Mouse (Mus musculus) liver (tissue): Measurements from ENCODE around the gene Tac2.
A peak's percentile ranks its signal among the peaks of the same experiment; 100 is the strongest.

Experiments
- DNase-seq: peaks from one replicate; pipeline ENCODE4 v3.0.0-alpha.2; 2020; ENCODE audit warnings: mixed read lengths

Gene Tac2

DNA sequence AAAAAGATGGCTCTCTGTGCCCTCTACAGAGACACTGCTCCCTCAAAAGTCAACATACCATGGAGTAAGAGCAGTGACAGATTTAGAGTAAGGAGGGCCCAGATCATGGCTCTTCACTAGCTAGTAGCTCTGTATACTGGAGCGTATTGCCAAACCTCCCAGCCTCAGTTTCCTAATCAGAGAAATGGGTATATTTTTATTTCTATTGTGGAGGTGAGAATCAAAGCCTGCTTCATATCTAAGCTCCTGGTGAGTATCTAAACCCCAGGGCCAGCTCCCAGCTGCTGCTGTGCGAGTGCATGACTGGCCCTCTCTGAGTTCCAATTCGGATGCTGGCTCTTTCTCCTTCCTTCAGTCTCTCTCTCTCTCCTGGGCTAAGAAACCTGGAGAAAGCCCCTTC lies at the start of gene Tac2:
Gene Tac2, plus strand, starts transcription at position 301 of the 400 bp plus-strand sequence.
- DNase-seq: no peak

DNA sequence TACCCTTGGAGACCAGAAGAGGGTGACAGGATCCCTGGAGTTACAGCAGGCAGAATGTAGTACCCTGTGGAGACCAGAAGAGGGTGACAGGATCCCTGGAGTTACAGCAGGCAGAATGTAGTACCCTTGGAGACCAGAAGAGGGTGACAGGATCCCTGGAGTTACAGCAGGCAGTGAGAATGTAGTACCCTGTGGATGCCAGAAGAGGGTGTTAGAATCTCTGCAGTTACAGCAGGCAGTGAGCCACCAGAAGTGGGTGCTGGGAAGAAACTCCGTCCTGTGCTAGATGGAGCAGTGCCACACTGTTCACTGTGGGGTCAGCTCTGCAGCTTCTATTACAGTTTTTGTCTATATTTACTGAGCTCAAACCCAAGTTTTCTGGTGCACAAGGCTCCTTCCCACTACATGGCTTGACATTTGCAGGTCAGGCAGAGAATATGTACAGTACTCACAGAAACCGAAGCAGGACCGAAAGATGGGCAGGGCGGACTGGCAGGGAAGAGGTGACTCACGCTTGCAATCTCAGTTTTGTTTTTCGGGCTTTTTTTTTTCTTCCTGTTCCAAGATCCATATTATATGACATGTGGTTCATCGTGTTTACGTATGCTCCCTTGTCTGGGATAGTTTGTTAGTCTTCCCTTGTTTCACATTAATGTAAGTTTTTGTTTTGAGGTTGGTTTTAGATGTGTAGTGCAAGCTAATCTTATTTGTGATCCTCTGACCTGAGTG lies 49.3 kb upstream of the Tac2 start:
- peak; percentile 76 for DNase-seq

- no peak for DNase-seq
Measured at GRCm38 (mm10) chr10:127675859-127676398, 48.3 kb upstream of the Tac2 start.

DNA sequence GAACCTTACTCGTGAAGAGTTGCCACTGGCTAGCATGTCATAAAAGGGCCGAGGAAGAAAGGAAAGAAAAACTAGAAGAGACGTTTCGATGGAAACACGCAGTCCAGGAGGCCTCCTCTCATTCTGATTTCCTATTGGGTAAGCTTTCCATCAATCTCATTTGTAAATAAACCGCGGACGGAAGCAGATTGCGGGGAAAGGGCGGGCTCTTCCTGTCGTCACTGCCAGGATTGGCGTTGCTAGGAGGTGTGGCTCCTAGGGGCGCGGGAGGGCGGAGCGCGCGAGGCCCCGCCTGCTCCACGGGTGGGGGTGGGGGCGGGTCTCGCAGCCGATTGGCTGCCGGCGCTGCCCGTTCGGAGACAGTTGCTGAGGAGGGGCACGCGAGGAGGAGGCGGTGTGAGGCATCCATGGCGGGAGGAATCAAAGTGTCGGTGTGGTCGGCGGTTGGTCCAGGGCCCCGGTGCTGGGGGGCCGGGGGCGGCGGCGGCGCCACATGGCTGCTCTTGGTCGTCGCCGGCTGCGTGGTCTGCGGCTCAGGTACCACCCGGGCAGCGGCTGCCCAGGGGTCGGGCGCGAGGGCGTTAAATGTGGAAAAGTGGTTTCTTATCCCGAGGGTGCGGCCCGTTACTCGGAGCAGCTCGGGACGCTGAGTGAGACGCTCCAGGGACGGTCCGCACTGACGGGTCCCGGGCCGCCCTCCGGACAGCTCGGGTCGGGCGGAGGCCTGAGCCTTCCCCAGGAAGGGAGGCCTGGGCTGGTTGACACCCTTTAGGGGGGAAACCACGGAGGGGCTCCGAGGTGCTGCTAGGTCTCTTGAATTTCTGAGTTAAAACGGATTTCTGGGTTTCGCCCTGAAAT lies 47.4 kb upstream of the Tac2 start:
- peak; percentile 98 for DNase-seq

DNA sequence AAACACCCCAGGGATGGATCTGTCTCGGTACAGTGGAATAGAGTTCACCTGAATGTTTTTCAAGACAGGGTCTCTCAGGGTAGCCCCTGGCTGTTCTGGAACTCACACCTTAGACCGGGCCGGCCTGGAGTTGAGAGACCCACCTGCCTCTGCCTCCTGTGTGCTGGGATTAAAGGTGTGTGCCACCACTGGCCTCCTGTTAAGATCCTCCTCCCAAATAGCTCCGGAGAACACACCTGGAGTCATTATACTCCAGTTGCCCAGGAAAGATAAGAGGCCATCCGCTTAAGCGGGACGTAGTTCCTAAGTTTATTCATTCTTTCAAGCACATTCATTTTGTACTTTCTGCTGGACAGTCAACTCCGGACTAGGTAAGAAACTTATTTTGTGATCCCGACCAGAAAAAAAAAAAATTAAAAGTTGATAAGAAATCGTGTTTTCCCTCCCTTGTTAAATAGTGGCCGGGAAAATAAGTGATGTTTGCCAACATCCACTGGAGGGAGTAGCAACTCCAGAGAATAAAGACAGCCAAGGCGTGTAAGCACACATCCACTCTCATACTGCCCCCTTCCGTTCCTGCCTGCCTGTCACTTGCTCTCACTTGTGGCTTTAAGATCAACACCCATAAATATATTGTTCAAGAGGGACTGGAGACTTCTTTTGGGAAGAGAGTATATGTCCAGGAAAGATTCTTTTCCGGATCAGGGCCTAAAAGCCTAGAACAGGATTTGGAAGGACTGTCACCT lies 46.5 kb upstream of the Tac2 start:
- peak; percentile 75 for DNase-seq

GRCm38 (mm10) chr10:127679208-127679607 lies 45.1 kb upstream of the Tac2 start:
- no peak for DNase-seq

DNA sequence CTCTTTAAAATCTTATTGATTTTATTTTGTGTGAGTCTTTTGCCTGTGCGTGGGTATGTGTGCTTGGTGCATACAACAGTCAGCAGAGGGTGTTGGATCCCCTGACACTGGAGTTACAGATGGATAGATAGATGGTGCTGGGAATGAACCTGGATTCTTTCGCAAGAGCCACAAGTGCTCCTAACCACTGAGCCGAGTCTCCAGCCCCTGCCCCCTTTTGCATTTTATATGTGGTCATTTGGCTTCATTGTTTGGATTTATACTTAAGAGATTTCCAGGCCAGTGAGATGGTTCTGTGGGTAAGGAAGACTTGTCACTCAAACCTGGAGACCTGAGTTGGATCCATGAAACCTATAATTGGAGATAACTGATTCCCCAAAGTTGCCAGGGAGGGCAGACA lies 44.4 kb upstream of the Tac2 start:
- DNase-seq: no peak

GRCm38 (mm10) chr10:127682886-127683285 lies 41.4 kb upstream of the Tac2 start:
- DNase-seq: no peak

GRCm38 (mm10) chr10:127691053-127691452 lies 33.2 kb upstream of the Tac2 start:
- DNase-seq: no peak

GRCm38 (mm10) chr10:127694636-127695035 lies 29.6 kb upstream of the Tac2 start:
- DNase-seq: no peak

- DNase-seq: no peak
Measured at GRCm38 (mm10) chr10:127695775-127696174, 28.5 kb upstream of the Tac2 start.

- no peak for DNase-seq
Measured at GRCm38 (mm10) chr10:127698966-127699365, 25.3 kb upstream of the Tac2 start.

DNA sequence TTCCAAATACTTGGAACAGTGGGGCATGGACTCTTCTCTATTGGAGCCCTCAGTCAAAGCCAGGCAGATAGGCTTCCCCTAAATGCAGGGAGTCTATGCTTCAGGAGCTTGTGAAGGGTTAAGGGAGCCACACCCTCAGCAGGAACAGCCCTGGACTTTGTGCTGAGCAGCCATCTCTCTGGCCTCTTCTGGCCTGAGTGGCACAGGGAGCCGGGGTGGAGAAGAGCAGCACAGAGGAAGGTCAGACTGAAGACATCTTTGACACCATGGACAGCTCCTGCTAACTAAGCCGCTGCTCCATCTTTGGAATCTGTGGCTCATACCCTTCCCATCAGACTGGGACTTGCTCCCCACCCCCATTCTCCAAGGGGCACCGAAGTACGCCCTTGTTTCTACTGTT lies 21.0 kb upstream of the Tac2 start:
- no peak for DNase-seq

DNA sequence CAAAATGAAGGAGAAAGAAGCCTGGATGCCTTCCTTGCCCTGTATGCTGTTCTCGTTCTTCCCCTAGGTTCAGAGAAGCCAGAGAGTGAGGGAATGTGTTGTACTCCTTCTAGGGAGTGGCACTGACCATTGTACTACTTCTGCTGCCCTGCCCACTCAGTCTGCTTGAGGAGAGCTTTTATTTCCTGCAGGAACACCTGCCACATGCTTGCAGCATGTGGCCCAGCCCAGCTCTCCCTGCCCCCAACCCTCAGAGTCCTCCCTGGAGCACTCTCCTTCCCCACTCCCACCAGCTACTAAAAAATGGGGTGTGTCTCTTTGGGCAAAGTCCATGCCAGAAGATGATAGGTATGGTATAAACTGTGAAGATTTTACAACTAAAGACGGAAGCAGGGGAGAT lies 20.0 kb upstream of the Tac2 start:
- no peak for DNase-seq

- no peak for DNase-seq
Measured at GRCm38 (mm10) chr10:127704766-127705220, 19.5 kb upstream of the Tac2 start, which contains the start of gene Myo1a. Gene Myo1a (plus strand): TSS chr10:127705170.

GRCm38 (mm10) chr10:127705783-127706182 lies 18.5 kb upstream of the Tac2 start:
- DNase-seq: no peak

- DNase-seq: no peak
Measured at GRCm38 (mm10) chr10:127707721-127708120, 16.6 kb upstream of the Tac2 start.

- DNase-seq: no peak
Measured at GRCm38 (mm10) chr10:127708850-127709370, 15.4 kb upstream of the Tac2 start.

DNA sequence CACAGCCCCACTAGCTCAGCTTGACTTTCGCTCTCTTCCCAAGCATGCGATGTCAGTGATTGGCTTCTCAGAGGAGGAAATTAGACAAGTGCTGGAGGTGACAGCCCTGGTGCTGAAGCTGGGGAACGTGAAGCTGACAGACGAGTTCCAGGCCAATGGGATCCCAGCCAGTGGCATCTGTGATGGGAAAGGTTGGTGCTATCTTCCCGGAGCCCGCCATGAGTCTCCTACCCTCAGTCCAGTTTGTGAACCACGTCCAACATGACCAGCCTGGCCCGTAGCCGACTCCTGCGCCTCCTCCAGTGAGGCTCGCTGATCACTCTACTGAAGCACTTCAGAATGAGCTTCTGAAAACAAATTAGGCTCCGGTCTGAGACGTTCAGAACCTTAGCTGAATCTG lies 13.9 kb upstream of the Tac2 start:
- no peak for DNase-seq

- no peak for DNase-seq
Measured at GRCm38 (mm10) chr10:127712736-127713135, 11.5 kb upstream of the Tac2 start.

GRCm38 (mm10) chr10:127721671-127722418 lies 2.4 kb upstream of the Tac2 start:
- no peak for DNase-seq

- peak; percentile 42 for DNase-seq
Measured at GRCm38 (mm10) chr10:127725136-127725535, 858 bp downstream of the Tac2 start.
